Mouse (Mus musculus): ENCODE measurements around the gene Prrc2b. TPM values are rescaled to one million over a fixed set of nuclear protein-coding genes. Genes with fewer than 3 reads are reported as not detected.
A peak's percentile ranks its signal among the peaks of the same experiment; 100 is the strongest.

Gene Prrc2b
- polyA plus RNA-seq (2015; fragmentation: Nextera tagmentation; extraction: Ambion mirVana), result 76.2 and 88.8 TPM in 2 replicates

GRCm38 (mm10) chr2:32150924-32151659, at the start of gene Prrc2b:
TSS of gene Prrc2b (plus strand) at chr2:32151082.
- peak; percentile 65 for ATAC-seq (replicated peaks)
- H3K4me3 ChIP-seq, result peak within 1 kb of the TSS; percentile 88
- H3K9ac ChIP-seq (replicated peaks), result peak within 1 kb of the TSS; percentile 99
- peak within 1 kb of the TSS; percentile 64 for H3K4me2 ChIP-seq (replicated peaks)
- H3K27me3 ChIP-seq, result no peaks in the 10 kb centered on the region
- H3K9me3 ChIP-seq, result no peaks in the 10 kb centered on the region
- H3K36me3 ChIP-seq, result no peaks in the 10 kb centered on the region
- peaks cover 44% of the 10 kb centered on the region for H3K4me1 ChIP-seq
- under 1% methylated on average over 54 of the region's 117 CpGs for WGBS
- H3K27ac ChIP-seq (replicated peaks), result peak within 1 kb of the TSS; percentile 99

- no peaks in the 10 kb centered on the region for H3K4me1 ChIP-seq
- no peak overlapping the region for H3K4me2 ChIP-seq (replicated peaks)
- H3K36me3 ChIP-seq, result no peaks in the 10 kb centered on the region; the same call in 1 of the 2 replicates
- H3K9ac ChIP-seq (replicated peaks), result no peak overlapping the region
- no peaks in the 10 kb centered on the region for H3K27me3 ChIP-seq
- no peak for ATAC-seq (replicated peaks)
- H3K4me3 ChIP-seq, result no peak overlapping the region
- no peak overlapping the region for H3K27ac ChIP-seq (replicated peaks)
- H3K9me3 ChIP-seq, result no peaks in the 10 kb centered on the region
- WGBS, result 60% methylated on average over 5 of the region's 5 CpGs
These were observed 47.9 kb upstream of the Prrc2b start for GRCm38 (mm10) chr2:32102944-32103343.

GRCm38 (mm10) chr2:32103557-32103956, 47.3 kb upstream of the Prrc2b start:
- H3K4me2 ChIP-seq (replicated peaks), result no peak overlapping the region
- H3K27ac ChIP-seq (replicated peaks), result no peak overlapping the region
- no peak overlapping the region for H3K4me3 ChIP-seq
- no peaks in the 10 kb centered on the region for H3K4me1 ChIP-seq
- ATAC-seq (replicated peaks), result no peak
- H3K9ac ChIP-seq (replicated peaks), result no peak overlapping the region
- 75% methylated on average over 7 of the region's 7 CpGs for WGBS
- H3K36me3 ChIP-seq, result no peaks in the 10 kb centered on the region; the same call in 1 of the 2 replicates
- no peaks in the 10 kb centered on the region for H3K9me3 ChIP-seq
- no peaks in the 10 kb centered on the region for H3K27me3 ChIP-seq

GRCm38 (mm10) chr2:32104122-32104521, 46.8 kb upstream of the Prrc2b start:
- no peak for ATAC-seq (replicated peaks)
- Histone ChIP-seq H3K4me3 (no peak overlapping the region), H3K27ac (replicated peaks) (no peak overlapping the region), H3K9ac (replicated peaks) (no peak overlapping the region), H3K4me2 (replicated peaks) (no peak overlapping the region), H3K36me3 (no peaks in the 10 kb centered on the region; the same call in 1 of the 2 replicates), H3K4me1 (no peaks in the 10 kb centered on the region), H3K9me3 (no peaks in the 10 kb centered on the region), H3K27me3 (no peaks in the 10 kb centered on the region)
- 84% methylated on average over 7 of the region's 7 CpGs for WGBS

- Histone ChIP-seq H3K9ac (replicated peaks) (no peak overlapping the region), H3K27ac (replicated peaks) (no peak overlapping the region), H3K36me3 (0 out of 2 replicates have a peak, but pooled peaks cover 4% of the 10 kb centered on the region), H3K4me2 (replicated peaks) (no peak overlapping the region), H3K4me1 (no peaks in the 10 kb centered on the region), H3K4me3 (no peak overlapping the region), H3K27me3 (no peaks in the 10 kb centered on the region), H3K9me3 (no peaks in the 10 kb centered on the region)
- WGBS, result 57% methylated on average over 16 of the region's 16 CpGs
- ATAC-seq (replicated peaks), result no peak
These were observed 45.6 kb upstream of the Prrc2b start for GRCm38 (mm10) chr2:32105117-32105913.

GRCm38 (mm10) chr2:32105930-32106329, 45.0 kb upstream of the Prrc2b start:
- Histone ChIP-seq H3K9me3 (no peaks in the 10 kb centered on the region), H3K4me1 (no peaks in the 10 kb centered on the region), H3K4me2 (replicated peaks) (no peak overlapping the region), H3K9ac (replicated peaks) (no peak overlapping the region), H3K4me3 (no peak overlapping the region), H3K36me3 (0 out of 2 replicates have a peak, but pooled peaks cover 7% of the 10 kb centered on the region), H3K27ac (replicated peaks) (no peak overlapping the region), H3K27me3 (no peaks in the 10 kb centered on the region)
- WGBS, result 91% methylated on average over 7 of the region's 7 CpGs
- ATAC-seq (replicated peaks), result no peak

GRCm38 (mm10) chr2:32111268-32111667, 39.6 kb upstream of the Prrc2b start:
- WGBS, result 96% methylated on average over 1 of the region's 1 CpGs
- Histone ChIP-seq H3K27ac (replicated peaks) (no peak overlapping the region), H3K36me3 (peaks cover 7% of the 10 kb centered on the region; the same call in 1 of the 2 replicates), H3K9me3 (no peaks in the 10 kb centered on the region), H3K9ac (replicated peaks) (no peak overlapping the region), H3K4me2 (replicated peaks) (no peak overlapping the region), H3K4me1 (no peaks in the 10 kb centered on the region), H3K27me3 (no peaks in the 10 kb centered on the region), H3K4me3 (no peak overlapping the region)
- no peak for ATAC-seq (replicated peaks)

GRCm38 (mm10) chr2:32112548-32112947, 38.3 kb upstream of the Prrc2b start:
- Histone ChIP-seq H3K4me1 (no peaks in the 10 kb centered on the region), H3K27me3 (no peaks in the 10 kb centered on the region), H3K9ac (replicated peaks) (no peak overlapping the region), H3K27ac (replicated peaks) (no peak overlapping the region), H3K4me2 (replicated peaks) (no peak overlapping the region), H3K9me3 (no peaks in the 10 kb centered on the region), H3K4me3 (no peak overlapping the region), H3K36me3 (peaks cover 7% of the 10 kb centered on the region; the same call in 1 of the 2 replicates)
- ATAC-seq (replicated peaks), result no peak
- WGBS, result 74% methylated on average over 2 of the region's 2 CpGs

- Histone ChIP-seq H3K27ac (replicated peaks) (no peak overlapping the region), H3K4me3 (no peak overlapping the region), H3K4me2 (replicated peaks) (no peak overlapping the region), H3K36me3 (no peaks in the 10 kb centered on the region; the same call in 1 of the 2 replicates), H3K27me3 (no peaks in the 10 kb centered on the region), H3K9me3 (no peaks in the 10 kb centered on the region), H3K9ac (replicated peaks) (no peak overlapping the region), H3K4me1 (no peaks in the 10 kb centered on the region)
- ATAC-seq (replicated peaks), result no peak
- 95% methylated on average over 4 of the region's 4 CpGs for WGBS
These were observed 35.0 kb upstream of the Prrc2b start for GRCm38 (mm10) chr2:32115851-32116268.

GRCm38 (mm10) chr2:32119802-32120750, 30.8 kb upstream of the Prrc2b start:
- Histone ChIP-seq H3K27me3 (no peaks in the 10 kb centered on the region), H3K4me3 (no peak overlapping the region), H3K4me1 (no peaks in the 10 kb centered on the region), H3K27ac (replicated peaks) (no peak overlapping the region), H3K36me3 (no peaks in the 10 kb centered on the region), H3K4me2 (replicated peaks) (no peak overlapping the region), H3K9ac (replicated peaks) (no peak overlapping the region), H3K9me3 (no peaks in the 10 kb centered on the region)
- ATAC-seq (replicated peaks), result no peak
- 90% methylated on average over 20 of the region's 20 CpGs for WGBS

GRCm38 (mm10) chr2:32121150-32121549, 29.7 kb upstream of the Prrc2b start:
- Histone ChIP-seq H3K4me1 (no peaks in the 10 kb centered on the region), H3K36me3 (no peaks in the 10 kb centered on the region), H3K27me3 (no peaks in the 10 kb centered on the region), H3K9me3 (no peaks in the 10 kb centered on the region), H3K9ac (replicated peaks) (no peak overlapping the region), H3K27ac (replicated peaks) (no peak overlapping the region), H3K4me3 (no peak overlapping the region), H3K4me2 (replicated peaks) (no peak overlapping the region)
- 71% methylated on average over 5 of the region's 5 CpGs for WGBS
- no peak for ATAC-seq (replicated peaks)

Data from forebrain, embryonic 15.5 days (tissue).